Mouse (Mus musculus) kidney, embryonic 14.5 days (tissue): ENCODE measurements around the gene Jrkl. TPM values are rescaled to one million over a fixed set of nuclear protein-coding genes. Genes with fewer than 3 reads are reported as not detected.

Source experiments
- ATAC-seq: fragments of 200-750 bp; cut with Nextera tagmentation; 2 replicates; pipeline ENCODE4 v1.8.0; 2017; ENCODE audit warnings: moderate number of reproducible peaks, mild to moderate bottlenecking, moderate TSS enrichment, moderate library complexity; ENCODE audit not compliant: low FRiP score, low TSS enrichment
- H3K27ac ChIP-seq: fragments of 300-500 bp; sonication (generic); 2 replicates; pipeline ENCODE4 v1.5.1; 2014; ENCODE audit warnings: low read depth, mild to moderate bottlenecking, low read length, moderate library complexity, mixed read lengths
- H3K27me3 ChIP-seq: fragments of 300-500 bp; sonication (generic); 2 replicates; pipeline ENCODE4 v1.6.1; 2014; ENCODE audit warnings: mild to moderate bottlenecking, low read length; ENCODE audit not compliant: control insufficient read depth, insufficient read depth
- H3K36me3 ChIP-seq: fragments of 300-500 bp; sonication (generic); 2 replicates; pipeline ENCODE4 v1.6.1; 2014; ENCODE audit warnings: low read length, mixed read lengths; ENCODE audit not compliant: control insufficient read depth, insufficient read depth
- H3K4me1 ChIP-seq: fragments of 300-500 bp; sonication (generic); 2 replicates; pipeline ENCODE4 v1.6.1; 2014; ENCODE audit warnings: low read length, mixed read lengths; ENCODE audit not compliant: control insufficient read depth, insufficient read depth
- H3K4me2 ChIP-seq: fragments of 300-500 bp; sonication (generic); replicated peaks from 2 replicates; pipeline ENCODE4 v1.6.1; 2014; ENCODE audit warnings: low read depth, mild to moderate bottlenecking, low read length
- H3K4me3 ChIP-seq: fragments of 300-500 bp; sonication (generic); 2 replicates; pipeline ENCODE4 v1.5.1; 2014; ENCODE audit warnings: mild to moderate bottlenecking, low read length
- H3K9ac ChIP-seq: fragments of 300-500 bp; sonication (generic); 2 replicates; pipeline ENCODE4 v1.6.1; 2014; ENCODE audit warnings: low read depth, mild to moderate bottlenecking, low read length, moderate library complexity
- H3K9me3 ChIP-seq: fragments of 300-500 bp; sonication (generic); 2 replicates; pipeline ENCODE4 v1.6.1; 2016; ENCODE audit warnings: low read length; ENCODE audit not compliant: control insufficient read depth
- WGBS: fragments of 180-500 bp; shearing (Covaris S2); extraction: QIAGEN DNeasy Blood & Tissue Kit; methylation state at CpG from one replicate; pipeline ENCODE4 v1.1.7; 2014; 5-methylcytosine and 5-hydroxymethylcytosine counted together
- polyA plus RNA-seq: library from polyadenylated mRNA; unstranded; fragments of >200 nt; fragmentation: Nextera tagmentation; extraction: Ambion mirVana; gene quantifications from 2 replicates; pipeline ENCODE4 v1.2.1, GENCODE M21; 2014

Gene Jrkl
- polyA plus RNA-seq = 7.1 and 9.6 TPM in 2 replicates

DNA sequence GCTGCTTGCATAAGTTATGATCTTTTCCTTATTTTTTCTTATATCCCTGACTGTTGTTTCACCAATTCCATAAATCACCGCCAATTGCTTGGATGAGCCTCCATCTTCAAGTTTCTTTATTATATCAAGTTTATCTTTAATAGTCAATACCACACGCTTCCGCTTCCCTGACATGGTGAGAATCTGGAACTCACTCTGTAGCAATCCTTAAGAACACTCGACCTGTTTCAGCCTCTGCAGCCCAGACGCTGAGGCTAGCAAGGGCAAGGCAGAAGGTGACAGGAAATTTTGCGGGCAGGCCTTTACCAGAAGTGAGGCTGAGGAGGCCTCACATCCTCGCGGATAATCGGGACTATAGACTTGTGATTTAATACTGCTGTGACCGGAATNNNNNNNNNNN is at the start of gene Jrkl:
Gene Jrkl, minus strand, starts transcription at position 349 of the 400 bp plus-strand sequence.
- 8% methylated on average over 10 of the region's 10 CpGs for WGBS
- Histone ChIP-seq H3K27me3 (no peaks in the 10 kb centered on the region), H3K4me3 (peak within 1 kb of the TSS; percentile 47), H3K9me3 (no peaks in the 10 kb centered on the region), H3K4me1 (no peaks in the 10 kb centered on the region), H3K4me2 (peak within 1 kb of the TSS; percentile 58), H3K27ac (no peak within 1 kb of the TSS), H3K9ac (peak within 1 kb of the TSS; percentile 65), H3K36me3 (no peaks in the 10 kb centered on the region)
- no peak for ATAC-seq

GRCm38 (mm10) chr9:13287482-13287881 is 41.9 kb upstream of the Jrkl start:
- Histone ChIP-seq H3K27me3 (no peaks in the 10 kb centered on the region), H3K4me1 (no peaks in the 10 kb centered on the region), H3K4me2 (no peak overlapping the region), H3K4me3 (no peak overlapping the region), H3K9ac (no peak overlapping the region), H3K36me3 (no peaks in the 10 kb centered on the region), H3K9me3 (no peaks in the 10 kb centered on the region), H3K27ac (no peak overlapping the region)
- 71% methylated on average over 2 of the region's 2 CpGs for WGBS
- ATAC-seq = no peak

DNA sequence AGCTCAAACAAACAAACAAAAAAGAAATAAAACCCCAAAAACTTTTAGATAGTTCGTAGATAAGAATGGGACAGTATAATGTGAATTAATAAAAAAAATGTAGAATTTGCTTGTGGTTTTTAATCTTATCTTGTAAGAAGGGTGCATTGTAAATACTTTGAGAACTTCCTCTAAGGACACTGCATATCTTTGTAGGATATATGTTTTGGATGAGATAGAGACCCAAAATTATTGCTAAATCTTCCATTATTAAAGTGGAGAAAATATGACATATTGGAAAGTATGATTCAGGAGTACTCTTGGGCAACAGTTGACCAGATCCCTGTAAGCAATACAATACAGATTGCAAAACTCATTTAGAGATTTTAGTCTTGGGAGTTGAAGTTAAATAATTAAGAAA is 27.6 kb upstream of the Jrkl start:
- Histone ChIP-seq H3K9ac (no peak overlapping the region), H3K4me3 (no peak overlapping the region), H3K9me3 (no peaks in the 10 kb centered on the region), H3K27ac (no peak overlapping the region), H3K27me3 (no peaks in the 10 kb centered on the region), H3K4me2 (no peak overlapping the region), H3K4me1 (no peaks in the 10 kb centered on the region), H3K36me3 (no peaks in the 10 kb centered on the region)
- 93% methylated on average over 1 of the region's 1 CpGs for WGBS
- ATAC-seq = no peak

DNA sequence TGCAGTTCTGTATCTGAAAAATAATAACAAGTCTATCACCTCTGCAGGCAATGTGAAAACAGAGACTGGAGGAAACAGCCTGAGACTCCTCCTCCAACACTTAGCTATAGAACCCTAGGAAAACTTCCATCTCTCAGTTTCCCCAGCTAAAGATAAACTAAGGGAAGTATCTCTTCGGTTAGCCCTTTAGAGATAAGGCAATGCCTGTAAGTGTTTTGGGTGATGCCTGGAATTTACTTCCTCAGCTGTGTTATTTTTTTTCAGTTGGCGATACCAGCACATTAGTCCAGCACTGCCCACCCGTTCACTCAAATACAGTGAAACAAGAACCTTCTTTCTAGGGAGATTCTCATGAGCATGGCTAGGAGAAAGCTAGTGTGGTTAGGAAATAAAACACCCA is 15.4 kb upstream of the Jrkl start:
- 84% methylated on average over 3 of the region's 3 CpGs for WGBS
- Histone ChIP-seq H3K4me2 (no peak overlapping the region), H3K36me3 (no peaks in the 10 kb centered on the region), H3K4me1 (no peaks in the 10 kb centered on the region), H3K4me3 (no peak overlapping the region), H3K9ac (no peak overlapping the region), H3K27me3 (no peaks in the 10 kb centered on the region), H3K9me3 (no peaks in the 10 kb centered on the region), H3K27ac (no peak overlapping the region)
- no peak for ATAC-seq

- Histone ChIP-seq H3K9me3 (no peaks in the 10 kb centered on the region), H3K4me2 (no peak overlapping the region), H3K27ac (no peak overlapping the region), H3K9ac (no peak overlapping the region), H3K36me3 (no peaks in the 10 kb centered on the region), H3K4me3 (no peak overlapping the region), H3K27me3 (no peaks in the 10 kb centered on the region), H3K4me1 (no peaks in the 10 kb centered on the region)
- 84% methylated on average over 2 of the region's 2 CpGs for WGBS
- no peak for ATAC-seq
Observed at GRCm38 (mm10) chr9:13258173-13258572, 12.5 kb upstream of the Jrkl start.

- WGBS = 95% methylated on average over 1 of the region's 1 CpGs
- Histone ChIP-seq H3K9ac (no peak overlapping the region), H3K27ac (no peak overlapping the region), H3K9me3 (no peaks in the 10 kb centered on the region), H3K4me1 (no peaks in the 10 kb centered on the region), H3K4me3 (no peak overlapping the region), H3K36me3 (no peaks in the 10 kb centered on the region), H3K27me3 (no peaks in the 10 kb centered on the region), H3K4me2 (no peak overlapping the region)
- no peak for ATAC-seq
Observed at GRCm38 (mm10) chr9:13256726-13257125, 11.1 kb upstream of the Jrkl start.

DNA sequence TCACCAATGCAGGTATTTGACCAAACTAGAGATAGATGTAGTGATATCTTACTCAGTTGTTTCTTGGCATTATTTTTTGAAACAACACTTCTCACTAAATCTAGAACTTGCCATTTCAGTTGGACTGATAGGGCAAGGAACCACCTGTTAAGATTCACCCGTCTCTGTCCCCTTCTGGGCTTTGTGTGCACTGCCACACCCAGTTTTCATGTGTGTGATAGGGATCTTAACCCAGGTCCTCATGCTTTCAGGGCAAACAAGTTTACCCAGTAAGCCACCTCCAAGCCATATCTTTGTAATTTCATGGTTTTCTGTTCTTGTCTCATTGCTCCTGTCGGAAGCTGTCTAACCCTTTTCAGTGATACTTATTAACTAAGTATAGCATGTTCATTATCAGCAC is 5.6 kb upstream of the Jrkl start:
- H3K27ac ChIP-seq = no peak overlapping the region
- H3K9ac ChIP-seq = no peak overlapping the region
- H3K36me3 ChIP-seq = no peaks in the 10 kb centered on the region
- no peak overlapping the region for H3K4me2 ChIP-seq
- H3K4me1 ChIP-seq = no peaks in the 10 kb centered on the region
- 91% methylated on average over 2 of the region's 2 CpGs for WGBS
- H3K9me3 ChIP-seq = no peaks in the 10 kb centered on the region
- no peak for ATAC-seq
- H3K4me3 ChIP-seq = no peak overlapping the region
- no peaks in the 10 kb centered on the region for H3K27me3 ChIP-seq

GRCm38 (mm10) chr9:13248104-13248503 is 2.5 kb upstream of the Jrkl start:
- no peak overlapping the region for H3K4me3 ChIP-seq
- H3K36me3 ChIP-seq = no peaks in the 10 kb centered on the region
- no peak overlapping the region for H3K27ac ChIP-seq
- no peaks in the 10 kb centered on the region for H3K4me1 ChIP-seq
- WGBS = 92% methylated on average over 4 of the region's 4 CpGs
- no peak overlapping the region for H3K4me2 ChIP-seq
- no peaks in the 10 kb centered on the region for H3K27me3 ChIP-seq
- H3K9me3 ChIP-seq = no peaks in the 10 kb centered on the region
- ATAC-seq = no peak
- no peak overlapping the region for H3K9ac ChIP-seq

GRCm38 (mm10) chr9:13246815-13247638 is 1.4 kb upstream of the Jrkl start, which contains the start of gene Ccdc82:
Gene Ccdc82 (plus strand): TSS chr9:13246955.
- H3K9ac ChIP-seq = peak within 1 kb of the TSS; percentile 65
- no peaks in the 10 kb centered on the region for H3K36me3 ChIP-seq
- ATAC-seq = peak; percentile 99
- peak within 1 kb of the TSS; percentile 67 for H3K4me2 ChIP-seq
- no peaks in the 10 kb centered on the region for H3K27me3 ChIP-seq
- no peaks in the 10 kb centered on the region for H3K4me1 ChIP-seq
- WGBS = 3% methylated on average over 30 of the region's 39 CpGs
- H3K27ac ChIP-seq = peak within 1 kb of the TSS; percentile 63; the same call in 1 of the 2 replicates
- H3K4me3 ChIP-seq = peak within 1 kb of the TSS; percentile 60
- no peaks in the 10 kb centered on the region for H3K9me3 ChIP-seq
